Mouse (Mus musculus): ENCODE measurements around the gene Brk1.

GRCm38 (mm10) chr6:113603993-113604392 lies 579 bp upstream of the Brk1 start:
- TF ChIP-seq CTCF (IDR thresholded peaks at IDR 0.05; ENCODE audit: control insufficient read depth, insufficient read depth, low read length) (no peak), POLR2A (IDR thresholded peaks at IDR 0.05; ENCODE audit: borderline replicate concordance, control insufficient read depth, low read depth, low read length) (no peak)
